Mouse (Mus musculus): ENCODE results near the gene Slc16a13. TPM values are rescaled to one million over a fixed set of nuclear protein-coding genes. Genes with fewer than 3 reads are reported as not detected.

Gene Slc16a13
- total and polyA plus RNA-seq, 3 experiments, result 2.2 to 4.0 (median 2.8) TPM

- Histone ChIP-seq H3K4me1 (ENCODE audit: control insufficient read depth, insufficient read depth, low read length) (peaks cover 3% of the 10 kb centered on the region), H3K27ac (peak within 1 kb of the TSS; percentile 97), H3K4me3 (peak within 1 kb of the TSS; percentile 96), H3K36me3 (ENCODE audit: control insufficient read depth, insufficient read depth, low read length) (no peaks in the 10 kb centered on the region), H3K79me2 (replicated peaks; ENCODE audit: control insufficient read depth, insufficient read depth, low read length) (no peaks in the 10 kb centered on the region), H3K27me3 (ENCODE audit: control insufficient read depth, insufficient read depth, low read length) (no peaks in the 10 kb centered on the region), H3K9ac (ENCODE audit: low read depth, low read length) (peak within 1 kb of the TSS; percentile 89)
- intact Hi-C loops (cut with DNase I), result no loop called here
- DNase-seq, result peak; percentile 87
- WGBS, result under 1% methylated on average over 35 of the region's 35 CpGs
- peak; percentile 89 for TF ChIP-seq POLR2A (IDR thresholded peaks at IDR 0.05; ENCODE audit: insufficient read depth, low read depth, low read length)
- TF ChIP-seq CTCF (IDR thresholded peaks at IDR 0.05), result no peak
- TF ChIP-seq EP300 (IDR thresholded peaks at IDR 0.05; ENCODE audit: insufficient read depth, low read depth, low read length), result peak; percentile 47; the same call in 1 of the 2 replicates
Observed at GRCm38 (mm10) chr11:70239541-70240279, 18.8 kb upstream of the Slc16a13 start, which contains the start of the genes Gm21988 and Rnasek. Gene Gm21988, minus strand, starts transcription at chr11:70239830. Gene Rnasek, minus strand, starts transcription at chr11:70239842.

DNA sequence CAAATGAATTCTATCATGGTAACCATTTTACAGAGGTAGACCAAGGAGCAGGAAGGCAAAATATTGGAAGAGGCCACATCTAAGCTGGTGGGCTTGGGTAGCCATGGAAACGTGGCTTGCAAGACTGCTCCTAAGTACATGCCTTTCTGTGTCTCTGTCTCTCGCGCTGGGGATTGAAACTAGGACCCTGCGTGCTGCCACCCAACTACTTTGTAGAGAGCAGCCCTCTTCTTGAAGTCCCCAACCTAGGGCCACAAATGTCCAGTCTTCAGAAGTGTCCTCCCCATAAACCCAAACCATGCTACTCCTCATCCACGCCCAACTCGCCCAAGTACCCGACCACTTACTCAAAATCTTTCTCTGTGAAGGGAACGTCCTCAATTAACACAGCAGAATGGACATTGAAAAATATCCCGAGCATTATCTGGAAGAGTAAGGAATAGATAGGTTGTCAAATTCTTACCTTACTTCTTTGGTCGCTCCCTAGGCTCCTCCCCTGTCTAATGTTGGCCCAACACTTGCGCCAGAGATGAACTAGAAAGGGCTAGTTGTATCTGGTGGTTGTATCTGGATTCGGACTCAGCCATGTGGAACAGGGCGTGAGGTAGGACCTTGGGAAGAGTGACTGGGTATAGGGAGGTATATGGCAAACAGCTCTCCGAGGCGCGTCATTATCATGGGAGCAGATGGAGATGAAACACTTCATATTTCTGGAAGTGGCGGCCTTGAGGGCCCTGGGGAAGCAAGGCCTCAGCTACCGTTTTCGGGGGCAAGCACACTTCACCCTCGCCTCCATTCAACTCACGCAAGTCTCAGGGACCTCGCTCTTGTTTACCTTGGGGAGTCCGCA is 18.0 kb upstream of the Slc16a13 start:
- H3K36me3 ChIP-seq (ENCODE audit: control insufficient read depth, insufficient read depth, low read length), result no peaks in the 10 kb centered on the region
- intact Hi-C loops (cut with DNase I), result no loop called here

DNA sequence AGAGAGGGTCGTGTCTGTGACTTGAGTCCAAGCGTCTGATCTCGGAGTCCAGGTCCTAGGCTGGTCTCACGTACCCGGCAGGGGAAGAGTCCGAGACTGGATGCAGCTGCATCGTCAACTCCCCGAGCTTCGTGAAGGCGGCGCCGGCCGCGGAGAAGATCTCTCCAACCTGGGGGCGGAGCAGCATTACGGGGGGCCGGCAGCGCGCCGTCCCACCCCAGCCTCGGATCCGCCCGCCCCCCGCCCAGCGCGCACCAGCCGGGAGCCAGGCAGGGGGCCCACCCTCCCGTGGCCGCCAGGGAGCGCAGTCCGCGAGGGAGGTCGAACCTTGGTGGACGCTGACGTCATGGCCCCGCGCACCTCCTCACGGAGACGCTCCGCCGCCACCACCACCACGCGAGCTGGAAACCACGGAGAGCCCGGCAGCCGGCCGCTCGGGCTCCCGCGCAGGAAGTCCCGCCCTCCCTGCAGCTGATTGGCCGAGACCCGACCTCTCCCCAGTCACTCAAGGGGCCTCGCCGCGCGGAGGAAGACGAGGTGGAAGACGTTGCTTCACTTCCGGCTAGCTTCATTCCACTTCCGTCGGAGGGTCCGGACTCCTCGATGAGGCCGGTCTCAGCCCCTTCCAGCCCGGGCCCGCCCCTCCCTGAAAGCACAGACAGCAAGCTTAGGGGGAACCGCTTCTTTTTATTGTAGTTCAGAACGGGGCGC is 16.7 kb upstream of the Slc16a13 start, which contains the start of gene 0610010K14Rik:
0610010K14Rik (minus strand) TSS at position 458 of the 711 bp plus-strand sequence.
- TF ChIP-seq EP300 (IDR thresholded peaks at IDR 0.05; ENCODE audit: insufficient read depth, low read depth, low read length), result peak; percentile 76; the same call in 1 of the 2 replicates
- peak; percentile 81 for TF ChIP-seq CTCF (IDR thresholded peaks at IDR 0.05)
- peak; percentile 96 for TF ChIP-seq POLR2A (IDR thresholded peaks at IDR 0.05; ENCODE audit: insufficient read depth, low read depth, low read length)
- no peaks in the 10 kb centered on the region for H3K36me3 ChIP-seq (ENCODE audit: control insufficient read depth, insufficient read depth, low read length)
- no peaks in the 10 kb centered on the region for H3K79me2 ChIP-seq (replicated peaks; ENCODE audit: control insufficient read depth, insufficient read depth, low read length)
- H3K9ac ChIP-seq (ENCODE audit: low read depth, low read length), result peak within 1 kb of the TSS; percentile 90
- peak; percentile 99 for DNase-seq
- WGBS, result under 1% methylated on average over 67 of the region's 70 CpGs
- no peaks in the 10 kb centered on the region for H3K27me3 ChIP-seq (ENCODE audit: control insufficient read depth, insufficient read depth, low read length)
- intact Hi-C loops (cut with DNase I), result no loop called here
- H3K4me3 ChIP-seq, result peak within 1 kb of the TSS; percentile 96
- H3K27ac ChIP-seq, result peak within 1 kb of the TSS; percentile 97
- peaks cover 5% of the 10 kb centered on the region for H3K4me1 ChIP-seq (ENCODE audit: control insufficient read depth, insufficient read depth, low read length)

More for the DNA sequence above, 18.0 kb upstream of the Slc16a13 start:
- H3K27ac ChIP-seq, result peak overlapping the region; percentile 97
- no peak for DNase-seq
- 0 out of 2 replicates have a peak, but pooled peaks have one; percentile 11 for TF ChIP-seq POLR2A (IDR thresholded peaks at IDR 0.05; ENCODE audit: insufficient read depth, low read depth, low read length)
- TF ChIP-seq EP300 (IDR thresholded peaks at IDR 0.05; ENCODE audit: insufficient read depth, low read depth, low read length), result no peak
- no peaks in the 10 kb centered on the region for H3K79me2 ChIP-seq (replicated peaks; ENCODE audit: control insufficient read depth, insufficient read depth, low read length)
- H3K4me1 ChIP-seq (ENCODE audit: control insufficient read depth, insufficient read depth, low read length), result peaks cover 5% of the 10 kb centered on the region
- H3K4me3 ChIP-seq, result peak overlapping the region; percentile 96
- H3K27me3 ChIP-seq (ENCODE audit: control insufficient read depth, insufficient read depth, low read length), result no peaks in the 10 kb centered on the region
- 6% methylated on average over 23 of the region's 23 CpGs for WGBS
- peak overlapping the region; percentile 89 for H3K9ac ChIP-seq (ENCODE audit: low read depth, low read length)

DNA sequence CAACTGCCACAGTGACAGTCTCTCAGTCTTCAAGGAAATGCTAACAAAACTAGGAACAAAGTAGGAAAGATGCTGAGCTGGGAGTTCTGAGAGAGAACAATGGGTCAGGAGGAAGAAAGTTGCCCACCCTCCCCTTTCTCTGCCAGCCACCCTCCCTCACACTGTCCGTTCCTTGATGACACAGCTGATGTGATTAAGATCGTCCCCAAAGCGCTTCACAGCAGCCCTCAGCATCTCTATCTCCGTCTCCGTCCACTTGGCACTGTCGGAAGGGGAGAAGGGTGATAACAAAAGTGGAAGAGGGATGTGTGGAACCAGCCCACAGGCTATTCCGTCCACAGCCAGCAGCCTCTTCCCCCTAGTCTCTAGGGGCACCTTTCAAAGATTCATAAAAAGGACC is 15.9 kb upstream of the Slc16a13 start:
- peak overlapping the region; percentile 19 for H3K9ac ChIP-seq (ENCODE audit: low read depth, low read length)
- peaks cover 5% of the 10 kb centered on the region for H3K4me1 ChIP-seq (ENCODE audit: control insufficient read depth, insufficient read depth, low read length)
- 17% methylated on average over 7 of the region's 7 CpGs for WGBS
- peak overlapping the region; percentile 97 for H3K27ac ChIP-seq
- intact Hi-C loops (cut with DNase I), result no loop called here
- 0 out of 2 replicates have a peak, but pooled peaks have one; percentile 15 for TF ChIP-seq POLR2A (IDR thresholded peaks at IDR 0.05; ENCODE audit: insufficient read depth, low read depth, low read length)
- no peak for TF ChIP-seq CTCF (IDR thresholded peaks at IDR 0.05)
- TF ChIP-seq EP300 (IDR thresholded peaks at IDR 0.05; ENCODE audit: insufficient read depth, low read depth, low read length), result no peak
- no peaks in the 10 kb centered on the region for H3K36me3 ChIP-seq (ENCODE audit: control insufficient read depth, insufficient read depth, low read length)
- no peaks in the 10 kb centered on the region for H3K79me2 ChIP-seq (replicated peaks; ENCODE audit: control insufficient read depth, insufficient read depth, low read length)
- H3K4me3 ChIP-seq, result peak overlapping the region; percentile 96
- H3K27me3 ChIP-seq (ENCODE audit: control insufficient read depth, insufficient read depth, low read length), result no peaks in the 10 kb centered on the region
- peak in 1 of 2 experiments; percentile 54 for DNase-seq

DNA sequence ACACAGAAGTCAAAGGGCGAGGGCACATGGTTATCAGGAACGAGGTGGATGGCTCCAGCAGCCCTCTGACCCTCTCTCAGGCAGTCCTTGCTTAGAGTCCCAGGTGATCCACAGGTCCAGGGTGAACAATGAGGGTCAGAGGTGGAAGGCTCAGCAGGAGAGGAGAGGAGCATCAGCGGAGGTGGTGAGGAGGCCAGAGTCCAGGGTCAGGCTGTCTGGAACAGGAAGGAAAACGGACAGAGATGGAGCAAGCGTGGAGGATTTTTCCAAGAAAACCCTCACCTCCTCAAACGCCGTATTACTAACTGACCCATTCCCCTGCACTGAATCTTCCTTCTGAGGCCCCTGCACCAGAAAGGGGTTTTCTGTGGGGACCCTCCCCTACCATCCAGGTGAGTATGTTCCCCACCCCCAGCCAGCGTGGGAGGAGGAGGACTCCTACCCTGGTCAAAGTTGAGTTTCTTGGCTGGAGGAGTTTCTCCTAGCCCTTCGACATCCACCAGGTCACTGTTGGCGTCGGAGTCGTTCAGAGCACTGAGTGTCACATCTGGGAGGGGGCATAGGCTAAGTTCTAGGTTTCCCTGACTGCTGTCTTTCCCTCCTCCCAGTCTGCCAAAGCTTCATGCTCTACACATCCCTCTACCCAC is 14.5 kb upstream of the Slc16a13 start:
- TF ChIP-seq POLR2A (IDR thresholded peaks at IDR 0.05; ENCODE audit: insufficient read depth, low read depth, low read length) (no peak), CTCF (IDR thresholded peaks at IDR 0.05) (no peak), EP300 (IDR thresholded peaks at IDR 0.05; ENCODE audit: insufficient read depth, low read depth, low read length) (no peak)
- H3K27me3 ChIP-seq (ENCODE audit: control insufficient read depth, insufficient read depth, low read length), result no peaks in the 10 kb centered on the region
- no peak overlapping the region for H3K27ac ChIP-seq
- no peak overlapping the region for H3K9ac ChIP-seq (ENCODE audit: low read depth, low read length)
- no peaks in the 10 kb centered on the region for H3K79me2 ChIP-seq (replicated peaks; ENCODE audit: control insufficient read depth, insufficient read depth, low read length)
- no peak for DNase-seq
- peaks cover 5% of the 10 kb centered on the region for H3K4me1 ChIP-seq (ENCODE audit: control insufficient read depth, insufficient read depth, low read length)
- H3K4me3 ChIP-seq, result no peak overlapping the region
- 87% methylated on average over 12 of the region's 12 CpGs for WGBS
- intact Hi-C loops (cut with DNase I), result no loop called here
- no peaks in the 10 kb centered on the region for H3K36me3 ChIP-seq (ENCODE audit: control insufficient read depth, insufficient read depth, low read length)
